Mouse (Mus musculus): Measurements from ENCODE around the gene Mex3b. TPM values are rescaled to one million over a fixed set of nuclear protein-coding genes. Genes with fewer than 3 reads are reported as not detected.

Mex3b gene
- polyA plus RNA-seq (2015; fragmentation: Nextera tagmentation; extraction: Ambion mirVana): 24.3 and 25.5 TPM in 2 replicates

DNA sequence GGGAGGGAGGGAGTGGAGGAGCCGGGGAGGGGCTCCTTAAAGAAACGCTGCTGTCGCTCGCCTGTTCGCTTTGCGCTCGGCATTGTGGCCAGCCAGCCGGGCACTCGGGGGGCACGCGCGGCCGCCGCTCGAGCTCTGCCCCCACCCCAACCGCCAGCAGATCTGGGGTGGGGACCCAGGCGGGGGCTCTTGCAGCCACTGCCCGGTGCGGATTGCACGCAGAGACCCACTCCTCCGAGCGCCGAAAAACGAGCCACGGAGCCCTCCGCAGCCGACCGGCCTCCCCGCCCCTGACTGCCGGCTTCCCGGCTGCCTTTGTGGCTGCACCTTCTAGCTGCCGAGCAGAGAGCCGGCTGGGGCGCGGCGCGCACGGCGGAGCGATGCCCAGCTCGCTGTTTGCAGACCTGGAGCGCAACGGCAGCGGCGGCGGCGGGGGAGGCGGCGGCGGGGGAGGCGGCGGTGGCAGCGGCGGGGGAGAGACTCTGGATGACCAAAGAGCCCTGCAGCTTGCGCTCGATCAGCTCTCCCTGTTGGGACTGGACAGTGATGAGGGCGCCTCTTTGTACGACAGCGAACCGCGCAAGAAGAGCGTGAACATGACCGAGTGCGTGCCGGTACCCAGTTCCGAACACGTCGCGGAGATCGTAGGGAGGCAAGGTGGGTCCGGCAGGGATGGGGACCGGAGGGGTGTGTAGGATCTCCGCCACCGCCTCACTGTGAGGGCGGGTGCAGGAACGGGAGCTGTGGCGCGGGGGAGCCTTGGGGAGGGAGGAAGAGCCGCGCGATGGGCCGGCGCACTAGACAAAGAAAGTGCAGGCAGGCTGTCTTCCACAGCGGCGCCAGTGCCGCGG lies at the start of gene Mex3b:
Mex3b (plus strand) TSS at position 63 of the 851 bp plus-strand sequence.
- H3K9ac ChIP-seq: peak within 1 kb of the TSS; percentile 100
- H3K4me2 ChIP-seq: peak within 1 kb of the TSS; percentile 95
- peaks cover 34% of the 10 kb centered on the region for H3K4me1 ChIP-seq (replicated peaks)
- H3K36me3 ChIP-seq: peaks cover 11% of the 10 kb centered on the region; the same call in 1 of the 2 replicates
- WGBS: under 1% methylated on average over 82 of the region's 87 CpGs
- peak within 1 kb of the TSS; percentile 91 for H3K4me3 ChIP-seq
- no peak for ATAC-seq (ENCODE audit: low FRiP score, low read depth)
- no peaks in the 10 kb centered on the region for H3K27me3 ChIP-seq
- no peaks in the 10 kb centered on the region for H3K9me3 ChIP-seq
- peak within 1 kb of the TSS; percentile 100 for H3K27ac ChIP-seq (replicated peaks)

DNA sequence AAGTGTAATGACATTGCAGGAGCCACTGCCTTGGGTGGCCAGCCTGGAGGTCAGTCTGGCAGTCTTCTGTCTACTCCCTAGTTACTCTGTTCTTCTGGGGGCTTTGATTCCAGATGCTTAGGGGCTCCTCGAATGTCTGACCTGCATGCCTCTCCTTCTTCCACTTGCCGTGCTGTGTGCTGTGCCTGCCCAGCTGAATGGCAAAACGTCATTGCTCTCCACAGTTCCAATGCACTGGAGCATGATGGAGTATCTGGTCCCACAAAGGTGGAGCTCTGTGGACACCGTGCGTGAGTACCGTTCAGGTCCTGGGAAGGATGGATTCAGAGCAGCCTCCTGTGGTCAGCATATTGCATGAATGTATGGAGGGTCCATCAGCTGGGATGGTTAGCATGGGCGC lies 47.6 kb upstream of the Mex3b start:
- 92% methylated on average over 7 of the region's 7 CpGs for WGBS
- ATAC-seq (ENCODE audit: low FRiP score, low read depth): no peak
- H3K4me2 ChIP-seq: no peak overlapping the region

DNA sequence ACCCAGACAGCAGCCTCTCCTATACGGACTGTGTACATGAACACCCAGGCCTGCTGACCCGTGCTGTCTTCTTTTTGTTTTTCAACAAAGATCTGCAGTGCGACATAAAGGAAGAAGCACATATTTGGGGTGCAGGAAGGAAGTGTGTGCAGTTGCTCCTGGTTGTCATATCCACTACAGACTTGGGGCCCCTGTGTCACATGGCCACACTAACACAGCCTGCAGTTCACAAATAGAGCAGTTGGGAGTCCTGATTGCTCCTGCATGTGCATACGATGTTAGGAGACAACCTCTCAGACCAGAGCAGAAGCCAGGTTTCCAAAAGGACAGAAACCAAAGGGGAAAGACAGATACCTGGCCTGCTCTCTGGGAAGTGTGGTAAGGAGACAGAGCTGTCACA lies 46.5 kb upstream of the Mex3b start:
- Histone ChIP-seq H3K27me3 (no peaks in the 10 kb centered on the region), H3K4me1 (replicated peaks) (no peaks in the 10 kb centered on the region), H3K4me2 (no peak overlapping the region), H3K9me3 (no peaks in the 10 kb centered on the region), H3K4me3 (no peak overlapping the region), H3K27ac (replicated peaks) (no peak overlapping the region), H3K9ac (no peak overlapping the region), H3K36me3 (no peaks in the 10 kb centered on the region)
- no peak for ATAC-seq (ENCODE audit: low FRiP score, low read depth)
- WGBS: 67% methylated on average over 4 of the region's 4 CpGs

More for the DNA sequence above, 47.6 kb upstream of the Mex3b start:
- Histone ChIP-seq H3K9me3 (no peaks in the 10 kb centered on the region), H3K27ac (replicated peaks) (no peak overlapping the region), H3K27me3 (no peaks in the 10 kb centered on the region), H3K4me1 (replicated peaks) (no peaks in the 10 kb centered on the region), H3K36me3 (no peaks in the 10 kb centered on the region), H3K4me3 (no peak overlapping the region), H3K9ac (no peak overlapping the region)

DNA sequence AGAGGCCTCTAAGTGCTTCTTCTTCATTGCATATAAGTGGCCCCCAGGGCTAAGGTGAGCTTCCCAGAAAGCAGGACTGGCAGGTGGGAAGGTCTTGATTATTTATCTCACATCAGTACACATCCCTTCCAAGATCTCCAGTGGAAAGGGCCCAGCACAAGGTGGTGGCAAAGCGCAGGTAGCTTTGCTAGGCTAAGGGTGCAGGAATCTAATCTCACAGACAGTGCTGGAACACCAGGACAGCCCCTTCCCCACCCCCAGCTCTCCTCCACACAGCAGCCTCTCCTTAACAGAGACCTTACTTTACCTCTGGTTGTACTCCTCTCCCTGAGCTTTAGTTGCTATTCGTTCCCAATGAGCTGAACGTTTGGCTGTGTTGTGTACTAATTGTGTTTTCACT lies 45.6 kb upstream of the Mex3b start:
- Histone ChIP-seq H3K36me3 (no peaks in the 10 kb centered on the region), H3K4me3 (no peak overlapping the region), H3K9me3 (no peaks in the 10 kb centered on the region), H3K9ac (no peak overlapping the region), H3K27ac (replicated peaks) (no peak overlapping the region), H3K4me2 (no peak overlapping the region), H3K4me1 (replicated peaks) (no peaks in the 10 kb centered on the region), H3K27me3 (no peaks in the 10 kb centered on the region)
- ATAC-seq (ENCODE audit: low FRiP score, low read depth): no peak
- WGBS: 77% methylated on average over 3 of the region's 3 CpGs

DNA sequence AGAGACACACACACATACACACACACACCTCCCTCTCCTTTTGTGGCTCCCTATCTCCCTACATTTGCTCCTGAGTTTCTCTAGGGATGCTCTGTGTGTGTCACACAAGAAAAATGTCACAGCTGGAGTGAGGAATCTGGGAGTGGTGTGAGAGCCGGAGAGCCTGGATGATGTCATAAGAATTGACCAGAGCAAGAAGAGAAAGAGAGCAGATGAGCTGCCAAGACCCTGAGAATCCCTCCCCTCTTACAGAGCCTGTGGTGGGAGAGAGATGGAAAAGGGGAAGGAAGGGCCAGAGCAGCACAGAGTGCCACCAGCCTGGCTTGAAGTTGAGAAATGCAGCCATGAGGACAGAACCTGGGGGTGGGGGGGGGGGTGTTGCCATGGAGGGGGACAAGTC lies 44.6 kb upstream of the Mex3b start:
- WGBS: 27% methylated on average over 1 of the region's 1 CpGs
- no peak overlapping the region for H3K4me3 ChIP-seq
- no peak for ATAC-seq (ENCODE audit: low FRiP score, low read depth)
- no peak overlapping the region for H3K4me2 ChIP-seq
- H3K4me1 ChIP-seq (replicated peaks): no peaks in the 10 kb centered on the region
- no peaks in the 10 kb centered on the region for H3K27me3 ChIP-seq
- H3K9ac ChIP-seq: no peak overlapping the region
- H3K9me3 ChIP-seq: no peaks in the 10 kb centered on the region
- no peak overlapping the region for H3K27ac ChIP-seq (replicated peaks)
- no peaks in the 10 kb centered on the region for H3K36me3 ChIP-seq

DNA sequence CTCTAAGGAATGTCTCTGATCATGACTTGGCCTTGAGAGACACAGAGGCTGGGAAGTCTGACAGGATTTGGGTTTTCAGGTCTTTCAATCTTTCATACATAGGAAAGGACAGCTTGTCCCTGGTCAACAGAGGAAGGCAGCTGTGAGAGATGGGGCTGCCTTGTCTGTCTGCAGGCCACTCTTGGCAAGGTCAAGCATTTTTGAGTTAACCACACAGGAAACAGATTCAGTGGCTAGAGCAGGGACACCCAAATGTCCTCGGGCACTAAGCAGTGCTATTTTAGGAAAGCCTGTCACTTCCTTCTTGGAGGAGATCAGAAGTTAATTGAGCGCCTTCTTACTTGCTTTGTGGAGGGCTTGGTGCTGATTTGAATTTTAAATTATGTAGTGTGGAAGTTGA lies 38.9 kb upstream of the Mex3b start:
- no peak overlapping the region for H3K4me2 ChIP-seq
- 68% methylated on average over 2 of the region's 2 CpGs for WGBS
- H3K27me3 ChIP-seq: no peaks in the 10 kb centered on the region
- H3K27ac ChIP-seq (replicated peaks): no peak overlapping the region
- no peak overlapping the region for H3K9ac ChIP-seq
- no peaks in the 10 kb centered on the region for H3K4me1 ChIP-seq (replicated peaks)
- no peaks in the 10 kb centered on the region for H3K36me3 ChIP-seq
- no peaks in the 10 kb centered on the region for H3K9me3 ChIP-seq
- no peak overlapping the region for H3K4me3 ChIP-seq
- no peak for ATAC-seq (ENCODE audit: low FRiP score, low read depth)

DNA sequence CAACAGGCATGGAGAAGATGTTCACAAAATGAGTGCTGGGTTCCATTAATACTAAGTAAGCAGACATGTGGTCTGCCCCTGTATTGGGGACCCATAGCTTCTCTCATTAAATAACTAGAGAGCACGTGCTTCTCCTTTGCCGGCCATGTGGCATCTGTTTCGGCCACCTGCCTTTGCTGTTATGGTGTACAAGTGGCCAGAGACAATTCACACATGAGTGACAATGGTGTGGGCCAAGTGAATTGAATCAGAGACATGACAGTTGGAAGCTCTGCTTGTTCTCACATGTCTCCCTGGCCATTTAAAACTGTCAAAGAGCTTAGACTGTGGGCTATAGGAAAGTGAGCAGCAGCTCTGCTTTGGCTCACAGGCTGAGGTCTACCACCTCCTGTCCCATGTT lies 37.6 kb upstream of the Mex3b start:
- H3K27me3 ChIP-seq: no peaks in the 10 kb centered on the region
- no peaks in the 10 kb centered on the region for H3K36me3 ChIP-seq
- WGBS: 76% methylated on average over 3 of the region's 3 CpGs
- H3K9me3 ChIP-seq: no peaks in the 10 kb centered on the region
- H3K4me1 ChIP-seq (replicated peaks): no peaks in the 10 kb centered on the region
- ATAC-seq (ENCODE audit: low FRiP score, low read depth): no peak
- no peak overlapping the region for H3K27ac ChIP-seq (replicated peaks)
- H3K9ac ChIP-seq: no peak overlapping the region
- H3K4me2 ChIP-seq: no peak overlapping the region
- no peak overlapping the region for H3K4me3 ChIP-seq

DNA sequence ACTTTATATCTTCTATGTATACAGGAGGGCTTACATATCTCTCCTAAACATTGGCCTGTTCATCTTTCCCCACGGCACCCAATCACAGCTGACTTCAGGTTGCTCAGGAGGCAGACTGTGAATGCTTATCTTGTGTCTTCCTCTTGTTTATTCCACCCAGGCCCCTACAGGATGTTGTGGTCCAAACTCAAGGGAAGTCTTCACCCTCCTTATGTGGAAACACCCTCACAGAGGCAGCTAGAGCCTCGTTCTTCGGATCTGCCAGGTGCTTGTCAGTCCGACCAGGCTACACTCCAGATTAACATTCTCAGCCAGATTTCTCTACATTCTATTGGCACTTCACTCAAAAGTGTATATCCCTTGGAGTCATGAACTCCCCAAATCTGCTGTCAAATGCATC lies 32.7 kb upstream of the Mex3b start:
- no peak for ATAC-seq (ENCODE audit: low FRiP score, low read depth)
- Histone ChIP-seq H3K27ac (replicated peaks) (no peak overlapping the region), H3K9ac (no peak overlapping the region), H3K27me3 (no peaks in the 10 kb centered on the region), H3K4me3 (no peak overlapping the region), H3K36me3 (no peaks in the 10 kb centered on the region), H3K9me3 (no peaks in the 10 kb centered on the region), H3K4me2 (no peak overlapping the region), H3K4me1 (replicated peaks) (peaks cover 5% of the 10 kb centered on the region; the same call in 1 of the 2 replicates)
- WGBS: 87% methylated on average over 4 of the region's 4 CpGs

DNA sequence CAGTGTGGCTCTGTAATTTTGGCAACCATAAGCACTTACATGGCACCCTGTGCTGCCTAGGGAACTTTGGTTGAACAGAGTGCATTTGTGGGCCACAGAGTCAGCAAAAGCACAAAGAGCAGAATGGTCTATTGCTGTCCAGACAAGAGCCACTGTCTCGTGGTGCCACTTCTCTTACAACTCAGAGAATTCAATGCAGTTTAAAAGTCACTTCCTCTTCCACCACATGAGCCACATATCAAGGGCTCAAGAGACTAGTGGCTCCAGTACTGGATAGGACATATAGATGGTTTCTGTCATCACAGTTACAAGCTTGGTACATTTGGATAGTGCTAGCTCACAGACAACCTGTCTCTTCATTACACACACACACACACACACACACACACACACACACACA lies 28.7 kb upstream of the Mex3b start:
- WGBS: 50% methylated on average over 1 of the region's 1 CpGs
- no peak overlapping the region for H3K27ac ChIP-seq (replicated peaks)
- ATAC-seq (ENCODE audit: low FRiP score, low read depth): no peak

DNA sequence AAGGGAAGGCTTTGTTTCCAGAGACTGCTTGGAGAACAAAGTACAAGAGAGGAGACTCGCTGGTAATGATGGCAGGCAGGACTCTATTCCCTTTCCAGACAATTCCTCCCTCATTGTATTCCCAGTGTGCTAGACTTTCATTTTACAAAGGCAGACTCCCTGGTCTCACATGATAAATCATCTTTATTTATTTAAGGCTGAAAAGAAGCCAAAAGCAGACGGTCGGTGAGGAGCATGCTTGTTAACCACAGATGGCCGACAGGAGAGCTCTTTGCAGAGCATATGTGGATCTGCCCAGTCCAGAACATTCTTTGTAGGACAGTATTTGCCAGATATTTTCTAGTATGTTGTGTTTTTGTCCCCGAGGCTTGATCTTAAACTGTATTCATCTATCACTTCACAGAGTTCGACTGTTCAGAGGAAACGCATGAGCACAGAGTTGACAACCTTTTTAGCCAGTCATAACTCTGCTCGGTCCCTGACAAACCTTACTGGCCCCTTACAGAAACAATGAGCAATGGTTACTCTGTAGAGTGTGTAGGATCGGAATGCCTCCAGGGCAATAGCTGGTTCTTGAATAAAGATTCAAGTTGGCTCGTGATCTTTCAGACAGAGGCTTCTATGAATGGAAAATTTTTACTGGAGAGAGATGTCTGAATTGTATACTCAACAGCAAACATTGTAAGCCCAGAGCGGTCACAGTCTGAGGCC lies 28.0 kb upstream of the Mex3b start:
- Histone ChIP-seq H3K4me1 (replicated peaks) (peaks cover 15% of the 10 kb centered on the region; the same call in 1 of the 2 replicates), H3K27me3 (no peaks in the 10 kb centered on the region), H3K27ac (replicated peaks) (no peak overlapping the region), H3K4me3 (no peak overlapping the region), H3K9me3 (no peaks in the 10 kb centered on the region), H3K4me2 (no peak overlapping the region), H3K9ac (no peak overlapping the region), H3K36me3 (no peaks in the 10 kb centered on the region)
- WGBS: 43% methylated on average over 11 of the region's 11 CpGs
- peak; percentile 48; the same call in 1 of the 2 replicates for ATAC-seq (ENCODE audit: low FRiP score, low read depth)

More for the DNA sequence above, 28.7 kb upstream of the Mex3b start:
- no peaks in the 10 kb centered on the region for H3K36me3 ChIP-seq
- no peak overlapping the region for H3K9ac ChIP-seq
- H3K4me3 ChIP-seq: no peak overlapping the region
- no peak overlapping the region for H3K4me2 ChIP-seq
- H3K9me3 ChIP-seq: no peaks in the 10 kb centered on the region
- H3K27me3 ChIP-seq: no peaks in the 10 kb centered on the region
- peaks cover 15% of the 10 kb centered on the region; the same call in 1 of the 2 replicates for H3K4me1 ChIP-seq (replicated peaks)

DNA sequence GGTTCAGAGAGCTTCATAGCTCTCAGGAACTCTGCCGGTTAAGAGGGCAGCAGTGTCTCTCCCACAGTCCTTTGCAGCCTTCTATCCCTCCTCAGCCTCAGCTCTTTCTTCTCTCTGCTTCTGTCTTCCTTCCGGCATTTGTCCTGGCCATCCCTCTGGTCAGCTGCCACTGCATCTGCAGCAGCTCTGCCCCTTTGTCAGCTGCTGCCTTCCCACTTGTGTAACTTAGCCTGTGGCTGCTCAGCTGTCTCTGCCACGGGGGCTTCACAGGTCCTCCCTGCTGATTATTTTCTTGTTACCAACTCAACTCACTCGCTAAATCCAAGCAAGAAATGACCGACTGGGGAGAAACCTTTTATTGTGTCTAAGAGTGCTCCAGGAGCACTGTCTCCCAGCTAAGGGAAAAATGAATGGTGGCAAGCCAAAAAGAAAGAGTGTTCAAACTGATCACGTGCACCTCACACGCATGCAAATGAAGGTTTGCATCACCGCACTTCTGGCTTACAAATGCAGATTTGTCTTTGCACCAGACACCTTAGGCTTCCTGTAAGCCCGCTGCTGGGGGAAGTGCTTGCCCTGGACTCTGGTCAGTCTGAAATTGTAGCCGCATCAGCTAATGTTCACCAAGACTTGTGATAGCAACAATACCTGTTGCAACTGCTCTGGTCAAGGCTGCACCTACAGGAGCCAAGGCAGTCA lies 24.8 kb upstream of the Mex3b start:
- H3K9ac ChIP-seq: no peak overlapping the region
- H3K27ac ChIP-seq (replicated peaks): no peak overlapping the region
- ATAC-seq (ENCODE audit: low FRiP score, low read depth): no peak
- no peaks in the 10 kb centered on the region for H3K9me3 ChIP-seq
- no peak overlapping the region for H3K4me2 ChIP-seq
- no peak overlapping the region for H3K4me3 ChIP-seq
- 24% methylated on average over 10 of the region's 10 CpGs for WGBS
- peaks cover 15% of the 10 kb centered on the region; the same call in 1 of the 2 replicates for H3K4me1 ChIP-seq (replicated peaks)
- H3K27me3 ChIP-seq: no peaks in the 10 kb centered on the region
- no peaks in the 10 kb centered on the region for H3K36me3 ChIP-seq

DNA sequence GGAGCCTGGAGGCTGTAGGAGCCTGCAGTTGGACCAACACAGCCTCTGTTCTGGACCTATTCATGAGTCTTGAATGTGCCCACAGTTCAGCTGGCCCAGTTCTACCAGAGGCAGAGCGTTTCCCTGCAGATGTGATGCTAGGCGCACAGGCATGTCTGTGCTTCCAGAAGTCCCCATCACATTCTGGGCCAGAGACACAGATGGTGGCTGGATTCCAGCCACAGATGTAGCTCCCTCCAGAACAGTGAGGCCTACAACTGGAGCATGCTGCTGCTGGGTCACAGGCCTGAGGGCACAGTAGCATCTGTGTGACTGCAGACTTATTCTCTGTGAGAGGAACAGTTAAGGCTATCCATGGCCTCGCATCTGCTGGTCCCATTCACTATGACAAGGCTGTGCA lies 16.4 kb upstream of the Mex3b start:
- H3K9ac ChIP-seq: no peak overlapping the region
- 86% methylated on average over 3 of the region's 3 CpGs for WGBS
- no peak overlapping the region for H3K4me2 ChIP-seq
- H3K36me3 ChIP-seq: no peaks in the 10 kb centered on the region
- H3K4me1 ChIP-seq (replicated peaks): peaks cover 9% of the 10 kb centered on the region; the same call in 1 of the 2 replicates
- H3K27me3 ChIP-seq: no peaks in the 10 kb centered on the region
- no peak overlapping the region for H3K27ac ChIP-seq (replicated peaks)
- ATAC-seq (ENCODE audit: low FRiP score, low read depth): no peak
- no peaks in the 10 kb centered on the region for H3K9me3 ChIP-seq
- no peak overlapping the region for H3K4me3 ChIP-seq
